8 mouse cellular contexts compared by ENCODE assay signal in genomic region chr1:38987865-38988211, GRCm38 (mm10). TPM values are rescaled to one million over a fixed set of nuclear protein-coding genes. Genes with fewer than 3 reads are reported as not detected.
DNase-seq lines count a peak whose midpoint lies in the region; ATAC-seq and TF ChIP-seq lines count a peak whose summit lies in the region.

No protein-coding gene starts in this region.

- peak; percentile 84 for ATAC-seq in hindbrain, postnatal 0 days
- ATAC-seq in midbrain, embryonic 16.5 days = peak; percentile 87

- H3K27me3 ChIP-seq in kidney, adult 2 months (replicated peaks; ENCODE audit: control insufficient read depth, insufficient read depth, low read length) = no peaks in the 10 kb centered on the region
- H3K27me3 ChIP-seq in hindbrain, postnatal 0 days (ENCODE audit: insufficient read depth, low read length) = no peaks in the 10 kb centered on the region
- no peaks in the 10 kb centered on the region for H3K27me3 ChIP-seq in midbrain, embryonic 16.5 days (ENCODE audit: control insufficient read depth, insufficient read depth, low read depth, low read length)

- H3K27ac ChIP-seq in kidney, adult 2 months (ENCODE audit: insufficient read depth, low read depth, low read length) = peak overlapping the region; percentile 79
- peak overlapping the region; percentile 81 for H3K27ac ChIP-seq in brown adipose tissue, adult 24 weeks (replicated peaks; ENCODE audit: low read depth, low read length)
- peak overlapping the region; percentile 85 for H3K27ac ChIP-seq in hindbrain, postnatal 0 days
- H3K27ac ChIP-seq in midbrain, embryonic 16.5 days (ENCODE audit: low read length) = peak overlapping the region; percentile 81

- no peak for DNase-seq in kidney, adult 2 months
- DNase-seq in kidney, postnatal 10 days = no peak
- DNase-seq in hindbrain, postnatal 0 days (ENCODE audit: low spot score) = no peak
- no peak for DNase-seq in retina, embryonic 14.5 days (ENCODE audit: low spot score)
- no peak for DNase-seq in adrenal gland, postnatal 36 days
- DNase-seq in kidney, postnatal 4 days = no peak

- H3K9me3 ChIP-seq in hindbrain, postnatal 0 days (ENCODE audit: low read length) = no peaks in the 10 kb centered on the region
- no peaks in the 10 kb centered on the region for H3K9me3 ChIP-seq in midbrain, embryonic 16.5 days (replicated peaks; ENCODE audit: control insufficient read depth, low read length, poor library complexity, severe bottlenecking)

- H3K4me2 ChIP-seq in hindbrain, postnatal 0 days (ENCODE audit: low read depth, low read length) = peak overlapping the region; percentile 87
- peak overlapping the region; percentile 87 for H3K4me2 ChIP-seq in midbrain, embryonic 16.5 days (ENCODE audit: low read length)

- H3K4me3 ChIP-seq in kidney, adult 2 months (ENCODE audit: insufficient read depth, low read depth, low read length) = peak overlapping the region; percentile 90
- H3K4me3 ChIP-seq in brown adipose tissue, adult 24 weeks (ENCODE audit: insufficient read depth, low read depth, low read length) = peak overlapping the region; percentile 90
- peak overlapping the region; percentile 87 for H3K4me3 ChIP-seq in hindbrain, postnatal 0 days (ENCODE audit: low read length)
- peak overlapping the region; percentile 86 for H3K4me3 ChIP-seq in midbrain, embryonic 16.5 days (ENCODE audit: low read depth, low read length)

- peak overlapping the region; percentile 77 for H3K9ac ChIP-seq in hindbrain, postnatal 0 days (replicated peaks; ENCODE audit: low read length)
- peak overlapping the region; percentile 89 for H3K9ac ChIP-seq in midbrain, embryonic 16.5 days (ENCODE audit: low read depth, low read length)

- peaks cover 8% of the 10 kb centered on the region; the same call in 1 of the 2 replicates for H3K4me1 ChIP-seq in kidney, adult 2 months (ENCODE audit: control insufficient read depth, insufficient read depth, low read length)
- H3K4me1 ChIP-seq in brown adipose tissue, adult 24 weeks (ENCODE audit: control insufficient read depth, insufficient read depth, insufficient read length, low read length) = peaks cover 4% of the 10 kb centered on the region; the same call in 1 of the 2 replicates
- peaks cover 10% of the 10 kb centered on the region for H3K4me1 ChIP-seq in hindbrain, postnatal 0 days (ENCODE audit: insufficient read depth, low read length)
- H3K4me1 ChIP-seq in midbrain, embryonic 16.5 days (ENCODE audit: control insufficient read depth, insufficient read depth, low read length) = peaks cover 14% of the 10 kb centered on the region

- TF ChIP-seq CTCF in kidney, adult 2 months (conservative IDR thresholded peaks at IDR 0.05; ENCODE audit: insufficient read depth, insufficient read length, low read depth, low read length) = no peak
- no peak for TF ChIP-seq CTCF in hindbrain, postnatal 0 days (IDR thresholded peaks at IDR 0.05; ENCODE audit: low read depth)

- WGBS in kidney, adult 2 months = under 1% methylated on average over 25 of the region's 25 CpGs
- WGBS in hindbrain, postnatal 0 days = under 1% methylated on average over 25 of the region's 25 CpGs
- WGBS in midbrain, embryonic 16.5 days = under 1% methylated on average over 25 of the region's 25 CpGs

- no peaks in the 10 kb centered on the region for H3K36me3 ChIP-seq in kidney, adult 2 months (ENCODE audit: control insufficient read depth, insufficient read depth, low read length)
- 0 out of 2 replicates have a peak, but pooled peaks cover 6% of the 10 kb centered on the region for H3K36me3 ChIP-seq in hindbrain, postnatal 0 days (ENCODE audit: insufficient read depth, low read length)
- 0 out of 2 replicates have a peak, but pooled peaks cover 3% of the 10 kb centered on the region for H3K36me3 ChIP-seq in midbrain, embryonic 16.5 days (ENCODE audit: control insufficient read depth, insufficient read depth, low read length)

- no peak for TF ChIP-seq POLR2A in kidney, adult 2 months (IDR thresholded peaks at IDR 0.05; ENCODE audit: low read depth, low read length)

RNA-seq across cellular contexts. Expression of gene Pdcl3, which starts 2.4 kb away (rescaled TPM):
- polyA plus RNA-seq in kidney, adult 2 months (2012; rRNA removed) = 32.5 and 39.8 TPM in 2 replicates
- 62.3 and 101 TPM in 2 replicates for polyA plus RNA-seq in brown adipose tissue, adult 24 weeks (2012; ENCODE audit: insufficient read depth, insufficient read length, missing spikeins)
- 33.4 and 40.8 TPM in 2 replicates for total RNA-seq in hindbrain, postnatal 0 days (2014; rRNA removed)
- 148 and 151 TPM in 2 replicates for polyA plus RNA-seq in hindbrain, postnatal 0 days (2015; fragmentation: Nextera tagmentation; extraction: Ambion mirVana)
- polyA plus RNA-seq in midbrain, embryonic 16.5 days (2015; fragmentation: Nextera tagmentation; extraction: Ambion mirVana) = 158 and 163 TPM in 2 replicates
- total RNA-seq in adrenal gland, postnatal 36 days (2021) = 100 to 1,000 TPM in 1 of 2 experiments, 10 to 100 TPM in 1; 97.9 to 103 TPM

RNA-seq across cellular contexts. Expression of gene Nms, which starts 48.9 kb away (rescaled TPM):
- not detected in 2 replicates for polyA plus RNA-seq in kidney, adult 2 months (2012; rRNA removed)
- polyA plus RNA-seq in brown adipose tissue, adult 24 weeks (2012; ENCODE audit: insufficient read depth, insufficient read length, missing spikeins) = not detected in 2 replicates
- total RNA-seq in hindbrain, postnatal 0 days (2014; rRNA removed) = 1.2 TPM in 1 of 2 replicates, not detected in the other
- 0.84 and 1.4 TPM in 2 replicates for polyA plus RNA-seq in hindbrain, postnatal 0 days (2015; fragmentation: Nextera tagmentation; extraction: Ambion mirVana)
- 0.25 and 0.29 TPM in 2 replicates for polyA plus RNA-seq in midbrain, embryonic 16.5 days (2015; fragmentation: Nextera tagmentation; extraction: Ambion mirVana)
- total RNA-seq in adrenal gland, postnatal 36 days (2021) = not detected
